Mouse (Mus musculus) heart, embryonic 10.5 days (tissue): ENCODE measurements at regions not wholly inside any gene's neighbourhood (a gene's known extent, or its start where the extent isn't known, plus 50 kb on each side); places are given as distances from the start of the nearest gene placed in this dataset.

Experiments used
- DNase-seq: peaks from one replicate; pipeline ENCODE4 v3.0.0-alpha.2; 2017; ENCODE audit warnings: low spot score
- H3K27ac ChIP-seq: fragments of 300-500 bp; sonication (generic); 2 replicates; pipeline ENCODE4 v1.5.1; 2016; ENCODE audit warnings: mild to moderate bottlenecking
- H3K27me3 ChIP-seq: fragments of 300-500 bp; sonication (generic); 2 replicates; pipeline ENCODE4 v1.6.1; 2016; ENCODE audit warnings: mild to moderate bottlenecking; ENCODE audit not compliant: poor library complexity, insufficient read depth, severe bottlenecking
- H3K36me3 ChIP-seq: fragments of 300-500 bp; sonication (generic); 2 replicates; pipeline ENCODE4 v1.6.1; 2016; ENCODE audit warnings: mild to moderate bottlenecking, moderate library complexity
- H3K4me1 ChIP-seq: fragments of 300-500 bp; sonication (generic); 2 replicates; pipeline ENCODE4 v1.6.1; 2016; ENCODE audit warnings: mild to moderate bottlenecking
- H3K4me3 ChIP-seq: fragments of 300-500 bp; sonication (generic); 2 replicates; pipeline ENCODE4 v1.5.1; 2016; ENCODE audit warnings: mild to moderate bottlenecking, moderate library complexity
- H3K9me3 ChIP-seq: fragments of 300-500 bp; sonication (generic); 2 replicates; pipeline ENCODE4 v1.6.1; 2016; ENCODE audit warnings: mild to moderate bottlenecking, moderate library complexity
- WGBS: fragments of 180-500 bp; shearing (Covaris S2); methylation state at CpG from one replicate; pipeline ENCODE4 v1.1.7; 2016; 5-methylcytosine and 5-hydroxymethylcytosine counted together

- no peaks in the 10 kb centered on the region for H3K9me3 ChIP-seq
- no peak overlapping the region for H3K27ac ChIP-seq
- H3K27me3 ChIP-seq, result no peaks in the 10 kb centered on the region
Observed at GRCm38 (mm10) chr1:73495971-73496749, 480.5 kb upstream of the Tnp1 start.

DNA sequence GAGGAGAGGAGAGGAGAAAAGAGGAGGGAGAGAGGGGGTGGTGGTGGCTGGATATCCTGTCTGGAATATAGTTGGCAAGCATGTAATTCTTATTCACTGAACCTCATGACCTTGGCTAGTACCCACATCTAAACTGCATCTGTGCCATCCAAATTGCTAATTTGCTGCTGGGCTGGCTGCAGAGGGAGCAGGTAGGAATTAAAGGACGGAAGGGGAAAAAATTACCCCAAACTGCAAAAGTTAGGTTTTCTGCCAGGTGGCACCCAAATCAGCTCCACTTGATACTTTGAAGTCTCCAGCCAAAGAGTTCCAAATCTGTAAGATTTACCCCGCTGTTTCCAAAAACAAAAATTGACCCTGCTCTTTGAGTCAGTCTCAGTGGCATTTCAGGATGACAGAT, 466.2 kb upstream of the Tnp1 start:
- Histone ChIP-seq H3K4me3 (no peak overlapping the region), H3K4me1 (0 out of 2 replicates have a peak, but pooled peaks cover 6% of the 10 kb centered on the region), H3K36me3 (no peaks in the 10 kb centered on the region), H3K9me3 (no peaks in the 10 kb centered on the region), H3K27me3 (no peaks in the 10 kb centered on the region), H3K27ac (no peak overlapping the region)
- WGBS, result 86% methylated on average over 2 of the region's 2 CpGs
- no peak for DNase-seq

More at GRCm38 (mm10) chr1:73495971-73496749, 480.5 kb upstream of the Tnp1 start:
- H3K4me3 ChIP-seq, result no peak overlapping the region
- H3K36me3 ChIP-seq, result no peaks in the 10 kb centered on the region
- no peak for DNase-seq
- no peaks in the 10 kb centered on the region for H3K4me1 ChIP-seq

- Histone ChIP-seq H3K27me3 (no peaks in the 10 kb centered on the region), H3K9me3 (no peaks in the 10 kb centered on the region), H3K27ac (no peak overlapping the region), H3K36me3 (no peaks in the 10 kb centered on the region), H3K4me1 (0 out of 2 replicates have a peak, but pooled peaks cover 6% of the 10 kb centered on the region), H3K4me3 (no peak overlapping the region)
- no peak for DNase-seq
- 40% methylated on average over 4 of the region's 4 CpGs for WGBS
Observed at GRCm38 (mm10) chr1:73479349-73479920, 463.7 kb upstream of the Tnp1 start.

- WGBS, result 79% methylated on average over 3 of the region's 3 CpGs
- no peak overlapping the region for H3K4me3 ChIP-seq
- H3K4me1 ChIP-seq, result peaks cover 8% of the 10 kb centered on the region
Observed at GRCm38 (mm10) chr1:73460598-73460997, 444.9 kb upstream of the Tnp1 start.

GRCm38 (mm10) chr1:73459754-73460534, 444.2 kb upstream of the Tnp1 start:
- Histone ChIP-seq H3K27ac (no peak overlapping the region), H3K27me3 (no peaks in the 10 kb centered on the region), H3K4me3 (no peak overlapping the region), H3K36me3 (no peaks in the 10 kb centered on the region), H3K9me3 (no peaks in the 10 kb centered on the region), H3K4me1 (peaks cover 8% of the 10 kb centered on the region)
- DNase-seq, result no peak
- WGBS, result 75% methylated on average over 13 of the region's 13 CpGs

More at GRCm38 (mm10) chr1:73460598-73460997, 444.9 kb upstream of the Tnp1 start:
- H3K27ac ChIP-seq, result no peak overlapping the region
- H3K36me3 ChIP-seq, result no peaks in the 10 kb centered on the region
- H3K27me3 ChIP-seq, result no peaks in the 10 kb centered on the region
- DNase-seq, result no peak
- H3K9me3 ChIP-seq, result no peaks in the 10 kb centered on the region

DNA sequence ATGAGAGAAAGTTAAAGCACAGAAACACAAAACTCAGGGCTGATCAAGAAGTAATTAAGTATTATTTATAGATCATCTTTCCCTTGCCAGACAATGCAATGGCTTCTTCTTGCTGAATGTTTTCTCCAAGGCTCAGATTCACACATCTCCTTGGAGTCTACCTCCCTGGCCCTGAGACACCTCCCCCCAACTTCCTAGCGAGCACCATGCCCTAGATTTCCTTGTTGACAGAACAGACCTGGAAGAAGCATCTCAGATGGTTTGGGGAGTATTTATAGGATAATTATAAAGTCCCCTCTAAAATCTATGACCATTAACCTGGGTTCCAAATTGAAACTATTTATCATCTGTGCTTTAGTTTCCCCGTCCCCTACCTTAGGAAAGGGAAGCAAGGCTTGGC, 441.6 kb upstream of the Tnp1 start:
- Histone ChIP-seq H3K4me3 (no peak overlapping the region), H3K36me3 (no peaks in the 10 kb centered on the region), H3K27ac (no peak overlapping the region), H3K9me3 (no peaks in the 10 kb centered on the region), H3K27me3 (no peaks in the 10 kb centered on the region), H3K4me1 (peaks cover 8% of the 10 kb centered on the region)
- WGBS, result 77% methylated on average over 2 of the region's 2 CpGs
- no peak for DNase-seq

DNA sequence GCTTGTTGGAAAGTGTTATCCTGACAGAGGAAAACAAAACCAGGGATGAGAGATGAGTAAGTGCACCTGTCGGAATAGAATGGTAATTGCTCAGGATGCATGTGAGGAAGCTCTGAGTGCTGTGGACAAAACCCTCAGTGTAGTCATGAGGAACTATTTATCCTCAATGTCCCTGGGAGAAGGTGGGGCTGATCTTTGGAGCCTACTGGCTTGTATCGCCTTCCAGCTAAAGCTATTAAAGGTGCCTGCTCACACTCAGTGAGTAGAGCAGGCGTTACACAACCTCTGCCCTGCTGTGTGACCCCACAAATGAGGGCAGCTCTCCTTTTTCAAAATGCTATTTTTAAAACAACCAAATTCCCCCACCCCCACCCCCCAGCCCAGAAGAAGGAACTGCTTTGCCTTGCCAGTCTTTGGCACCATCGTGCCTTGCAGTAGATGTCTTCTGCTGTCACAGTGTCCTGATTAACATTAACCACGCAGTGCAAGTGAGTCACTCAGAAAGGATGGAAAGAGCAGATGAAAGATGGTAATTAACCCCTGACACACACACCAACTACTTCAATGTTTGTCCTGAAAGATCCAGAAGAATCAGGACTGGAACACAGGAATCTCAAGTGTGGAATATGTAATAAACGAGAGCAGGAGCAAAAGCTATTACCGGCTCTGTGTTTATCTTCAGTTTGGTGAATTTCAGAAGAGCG, 440.8 kb upstream of the Tnp1 start:
- no peak overlapping the region for H3K4me3 ChIP-seq
- peaks cover 11% of the 10 kb centered on the region for H3K4me1 ChIP-seq
- WGBS, result 58% methylated on average over 8 of the region's 8 CpGs
- DNase-seq, result no peak
- no peaks in the 10 kb centered on the region for H3K27me3 ChIP-seq
- H3K36me3 ChIP-seq, result no peaks in the 10 kb centered on the region
- 0 out of 2 replicates have a peak overlapping the region, but pooled peaks have one; percentile 16 for H3K27ac ChIP-seq
- H3K9me3 ChIP-seq, result no peaks in the 10 kb centered on the region

- no peak overlapping the region for H3K27ac ChIP-seq
- H3K9me3 ChIP-seq, result peaks cover 4% of the 10 kb centered on the region; the same call in 1 of the 2 replicates
- 52% methylated on average over 6 of the region's 6 CpGs for WGBS
- no peak overlapping the region for H3K4me3 ChIP-seq
- DNase-seq, result no peak
- no peaks in the 10 kb centered on the region for H3K27me3 ChIP-seq
- no peaks in the 10 kb centered on the region for H3K4me1 ChIP-seq
- H3K36me3 ChIP-seq, result no peaks in the 10 kb centered on the region
Observed at GRCm38 (mm10) chr1:73444216-73444890, 428.6 kb upstream of the Tnp1 start.

DNA sequence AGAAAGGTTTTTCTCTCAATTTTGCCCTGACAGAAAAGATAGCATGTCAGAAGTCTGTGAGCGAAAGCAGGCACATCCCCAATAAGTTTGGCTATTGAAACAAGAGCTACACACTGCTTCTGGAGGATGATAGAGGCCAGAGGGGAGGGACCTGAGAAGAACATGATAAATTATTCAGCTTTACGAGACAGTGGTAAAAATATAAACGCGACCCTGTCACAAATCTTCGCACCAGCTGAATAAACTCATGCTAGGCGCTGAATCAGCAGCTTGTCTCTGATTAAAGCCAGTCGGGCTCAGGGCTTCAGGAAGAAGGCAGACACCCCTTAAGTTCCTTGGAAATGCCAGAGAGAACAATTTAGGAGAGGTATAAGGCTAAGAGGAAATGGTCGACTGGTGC, 422.7 kb upstream of the Tnp1 start:
- 61% methylated on average over 8 of the region's 8 CpGs for WGBS
- DNase-seq, result no peak
- H3K9me3 ChIP-seq, result peaks cover 4% of the 10 kb centered on the region; the same call in 1 of the 2 replicates

GRCm38 (mm10) chr1:73428101-73428500, 412.4 kb upstream of the Tnp1 start:
- Histone ChIP-seq H3K27ac (no peak overlapping the region), H3K4me1 (no peaks in the 10 kb centered on the region), H3K4me3 (no peak overlapping the region), H3K27me3 (no peaks in the 10 kb centered on the region), H3K9me3 (no peaks in the 10 kb centered on the region), H3K36me3 (no peaks in the 10 kb centered on the region)
- WGBS, result 87% methylated on average over 4 of the region's 4 CpGs
- DNase-seq, result no peak

More for the DNA sequence above, 422.7 kb upstream of the Tnp1 start:
- H3K36me3 ChIP-seq, result no peaks in the 10 kb centered on the region
- H3K4me1 ChIP-seq, result 0 out of 2 replicates have a peak, but pooled peaks cover 8% of the 10 kb centered on the region
- no peaks in the 10 kb centered on the region for H3K27me3 ChIP-seq
- H3K27ac ChIP-seq, result no peak overlapping the region
- H3K4me3 ChIP-seq, result no peak overlapping the region

GRCm38 (mm10) chr1:73425049-73425448, 409.3 kb upstream of the Tnp1 start:
- 73% methylated on average over 7 of the region's 7 CpGs for WGBS
- Histone ChIP-seq H3K27me3 (no peaks in the 10 kb centered on the region), H3K4me3 (no peak overlapping the region), H3K4me1 (no peaks in the 10 kb centered on the region), H3K36me3 (no peaks in the 10 kb centered on the region), H3K27ac (no peak overlapping the region), H3K9me3 (no peaks in the 10 kb centered on the region)
- DNase-seq, result no peak

DNA sequence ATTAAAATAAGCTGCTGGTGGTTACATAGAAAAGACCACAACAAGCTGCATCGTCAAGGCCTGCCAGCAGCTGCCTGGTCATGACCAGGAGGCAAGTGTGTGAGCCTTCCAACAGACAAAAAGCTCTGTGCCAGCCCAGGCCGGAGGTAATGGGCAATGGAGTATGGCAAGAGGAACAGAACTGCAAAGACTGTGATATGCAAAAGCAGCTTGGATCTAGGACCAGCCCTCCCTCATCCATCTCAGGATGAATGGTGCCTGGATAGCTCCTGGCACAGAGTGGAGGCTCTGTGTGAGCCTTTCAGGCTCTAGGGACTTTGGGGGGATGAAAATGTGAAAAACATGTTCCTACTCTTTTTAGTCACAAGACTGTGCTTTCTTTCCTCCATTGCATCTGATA, 402.5 kb upstream of the Tnp1 start:
- DNase-seq, result no peak
- no peak overlapping the region for H3K27ac ChIP-seq
- no peaks in the 10 kb centered on the region for H3K9me3 ChIP-seq
- no peaks in the 10 kb centered on the region for H3K36me3 ChIP-seq
- no peaks in the 10 kb centered on the region for H3K4me1 ChIP-seq
- H3K4me3 ChIP-seq, result no peak overlapping the region
- 83% methylated on average over 2 of the region's 2 CpGs for WGBS
- H3K27me3 ChIP-seq, result no peaks in the 10 kb centered on the region
